In genomic region chr6:43254193-43254926, GRCm38 (mm10) we compare ENCODE assay signal across 9 mouse cellular contexts. TPM values are rescaled to one million over a fixed set of nuclear protein-coding genes. Genes with fewer than 3 reads are reported as not detected.
DNase-seq lines count a peak whose midpoint lies in the region; TF ChIP-seq lines count a peak whose summit lies in the region.
"Had no signal": no experiment of that assay in that cellular context is flagged by ENCODE, and none has a peak within 500 bp of the region (broad histone marks: within the 10 kb centered on the region; RNA-seq: fewer than 3 reads in every experiment).

No protein-coding gene starts in this region.

- DNase-seq in left cerebral cortex, adult 2 months (ENCODE audit: extremely low spot score in 1 of 2, low spot score in 2 of 2): no peak
- no peak for DNase-seq in left cerebral cortex, postnatal 10 days (ENCODE audit: extremely low spot score in 1 of 2, low spot score in 2 of 2)
- DNase-seq in ES-E14 (ENCODE audit: low read depth, low spot score): no peak
- peak; percentile 57 for DNase-seq in embryo, embryonic 10.5 days (ENCODE audit: low spot score)
- peak; percentile 23 for DNase-seq in lung, postnatal 25 days (ENCODE audit: low spot score)
- DNase-seq in urinary bladder, postnatal 25 days (ENCODE audit: low spot score): no peak
- DNase-seq in layer of hippocampus, adult 9-11 months: no peak
- no peak for DNase-seq in urinary bladder, postnatal 4 days (ENCODE audit: low spot score in 2 of 2)

- H3K27ac ChIP-seq in left cerebral cortex, adult 2 months: no peak overlapping the region
- no peak overlapping the region for H3K27ac ChIP-seq in ES-E14 (ENCODE audit: insufficient read depth, low read depth, low read length, poor library complexity, severe bottlenecking)
- H3K27ac ChIP-seq: limb, embryonic 13.5 days had no signal

- in situ Hi-C loops in ES-E14 (cut with MboI; ENCODE audit: low sequenced_read_pairs in 2 of 2, unreplicated experiment in 2 of 2): no loop called here

- intact Hi-C loops in left cerebral cortex, adult 2 months (cut with DNase I): loop anchor here (1.0 to 10.0 kb wide), 2 partner anchors 43 to 80 kb away; no protein-coding TSS in a partner anchor
- intact Hi-C loops in left cerebral cortex, postnatal 10 days (cut with DNase I): no loop called here

- TF ChIP-seq CTCF in left cerebral cortex, adult 2 months (IDR thresholded peaks at IDR 0.05): peak; percentile 64

- no peaks in the 10 kb centered on the region for H3K4me1 ChIP-seq in ES-E14 (ENCODE audit: control insufficient read depth in 2 of 2, insufficient read depth in 2 of 2, low read length in 2 of 2, poor library complexity in 1 of 2)
- H3K4me1 ChIP-seq: limb, embryonic 13.5 days had no signal

- H3K4me3 ChIP-seq in left cerebral cortex, adult 2 months: no peak overlapping the region
- no peak overlapping the region for H3K4me3 ChIP-seq in ES-E14 (ENCODE audit: insufficient read depth in 1 of 2, low read depth in 1 of 2, low read length in 2 of 2, poor library complexity in 1 of 2, severe bottlenecking in 1 of 2)
- H3K4me3 ChIP-seq: limb, embryonic 13.5 days had no signal

- H3K9me3 ChIP-seq in ES-E14 (ENCODE audit: control insufficient read depth, insufficient read depth, low read depth, low read length): no peaks in the 10 kb centered on the region
- H3K9me3 ChIP-seq: limb, embryonic 13.5 days had no signal

- H3K36me3 ChIP-seq in ES-E14 (ENCODE audit: control insufficient read depth, insufficient read depth, low read length, poor library complexity, severe bottlenecking): no peaks in the 10 kb centered on the region
- H3K36me3 ChIP-seq: limb, embryonic 13.5 days had no signal

- H3K9ac ChIP-seq in ES-E14 (ENCODE audit: insufficient read depth, low read depth, low read length, poor library complexity, severe bottlenecking): no peak overlapping the region
- H3K9ac ChIP-seq: limb, embryonic 13.5 days had no signal

TF ChIP-seq in ES-E14, 5 proteins besides CTCF, POLR2A, EP300 and RAD21:
- TF ChIP-seq ZC3H11A (IDR thresholded peaks at IDR 0.05; ENCODE audit: borderline replicate concordance, low read depth, low read length) (peak; percentile 33; the same call in 1 of the 2 replicates), MAFK (IDR thresholded peaks at IDR 0.05; ENCODE audit: insufficient read depth, low read depth, low read length) (no peak)

RNA-seq across cellular contexts. Expression of gene Arhgef5, which starts 11.0 kb away (rescaled TPM):
- 1 to 10 TPM; 2.5 to 3.0 TPM for total RNA-seq in left cerebral cortex, adult 2 months (2021)
- total RNA-seq in left cerebral cortex, postnatal 10 days (2021): 1 to 10 TPM; 4.2 to 4.4 TPM
- 7.2 and 10.1 TPM in 2 replicates for total RNA-seq in ES-E14 (2012; rRNA removed)

RNA-seq across cellular contexts. Expression of gene Olfr47, which starts 23.0 kb away (rescaled TPM):
- not detected for total RNA-seq in left cerebral cortex, adult 2 months (2021)
- not detected for total RNA-seq in left cerebral cortex, postnatal 10 days (2021)
- not detected in 2 replicates for total RNA-seq in ES-E14 (2012; rRNA removed)

RNA-seq across cellular contexts. Expression of gene Olfr434, which starts 41.5 kb away (rescaled TPM):
- not detected for total RNA-seq in left cerebral cortex, adult 2 months (2021)
- not detected for total RNA-seq in left cerebral cortex, postnatal 10 days (2021)
- not detected in 2 replicates for total RNA-seq in ES-E14 (2012; rRNA removed)

RNA-seq across cellular contexts. Expression of gene Nobox, which starts 55.0 kb away (rescaled TPM):
- not detected for total RNA-seq in left cerebral cortex, adult 2 months (2021)
- not detected for total RNA-seq in left cerebral cortex, postnatal 10 days (2021)
- 0.11 TPM in 1 of 2 replicates, not detected in the other for total RNA-seq in ES-E14 (2012; rRNA removed)

RNA-seq across cellular contexts. Expression of gene Olfr435, which starts 57.4 kb away (rescaled TPM):
- total RNA-seq in left cerebral cortex, adult 2 months (2021): not detected
- total RNA-seq in left cerebral cortex, postnatal 10 days (2021): not detected
- total RNA-seq in ES-E14 (2012; rRNA removed): not detected in 2 replicates

Comparison
In these comparisons a context has a peak if more than half of its experiments do, and no peak if none do; other contexts are left out.
1. DNase-seq: peak in embryo, embryonic 10.5 days (single experiment) and lung, postnatal 25 days (single experiment); none in left cerebral cortex, adult 2 months (0 of 2), left cerebral cortex, postnatal 10 days (0 of 2), ES-E14 (single experiment), urinary bladder, postnatal 25 days (single experiment), layer of hippocampus, adult 9-11 months (single experiment) and urinary bladder, postnatal 4 days (0 of 2).